Mouse (Mus musculus) c-Kit-positive CD71-positive TER-119-positive erythroid progenitor cells, embryonic 14.5 days (primary cell): ENCODE data around the gene Med1.

Source experiments
- DNase-seq: peaks from one replicate; pipeline ENCODE4 v3.0.0-alpha.2; 2013; ENCODE audit warnings: low spot score

The Med1 gene

DNA sequence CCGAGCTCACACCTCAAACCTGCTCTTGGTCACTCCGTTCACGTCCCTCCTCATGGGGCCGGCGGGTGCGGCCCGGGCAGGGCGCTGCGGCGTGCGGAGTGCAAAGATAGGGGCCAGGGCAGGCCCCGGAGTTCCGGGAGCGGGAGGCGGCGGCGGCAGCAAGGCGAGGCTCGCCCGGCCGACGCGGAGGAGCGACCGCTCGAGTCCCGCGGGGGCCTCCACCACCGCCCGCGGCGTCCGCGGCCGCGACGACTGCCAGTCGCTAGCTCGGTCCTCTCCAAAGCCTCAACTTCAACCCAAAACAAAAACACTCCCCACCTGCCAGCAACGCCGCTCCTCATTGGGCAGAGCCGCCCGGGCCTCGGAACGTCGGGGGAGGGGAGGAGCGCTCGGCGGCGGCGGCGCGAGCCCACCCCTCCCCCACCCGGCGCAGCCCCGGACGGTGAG, 43.8 kb downstream of the Med1 start:
- peak; percentile 81 for DNase-seq

DNA sequence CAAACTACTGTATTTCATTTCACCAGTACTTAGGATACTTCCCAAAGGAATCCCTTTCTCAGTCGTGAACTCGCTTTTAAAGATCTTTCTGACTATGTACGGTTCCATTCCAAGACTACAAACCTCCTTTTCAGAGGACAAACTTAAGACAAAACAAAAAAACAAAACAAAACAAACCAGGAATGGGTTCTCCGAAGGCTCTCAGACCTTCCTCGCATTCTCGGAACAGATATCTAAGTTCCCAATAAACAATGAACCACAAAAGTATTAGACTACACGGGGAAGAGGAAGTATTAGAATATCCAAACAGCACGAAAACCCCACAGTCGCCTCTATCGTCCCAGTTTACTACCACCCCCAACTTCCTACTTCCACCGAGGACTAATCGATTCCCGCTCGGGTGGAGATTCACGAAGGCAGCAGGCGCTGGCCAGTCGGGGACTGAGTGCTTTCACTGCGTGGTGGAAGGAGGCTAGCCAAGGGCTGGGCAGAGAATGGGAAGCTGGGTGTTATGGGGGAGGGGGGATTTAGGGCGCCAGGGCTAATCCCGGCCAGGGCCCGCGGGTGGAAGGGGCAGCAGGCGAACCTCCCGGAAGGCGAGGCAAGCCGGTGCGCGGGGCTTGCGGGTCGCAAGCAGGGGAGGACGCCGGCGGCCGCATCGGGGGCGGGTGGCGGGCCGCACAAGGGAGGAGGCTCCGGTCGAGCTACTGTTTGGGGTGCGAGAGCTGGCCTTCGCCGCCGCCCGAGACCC, 44.4 kb downstream of the Med1 start:
- DNase-seq, result peak; percentile 46

DNA sequence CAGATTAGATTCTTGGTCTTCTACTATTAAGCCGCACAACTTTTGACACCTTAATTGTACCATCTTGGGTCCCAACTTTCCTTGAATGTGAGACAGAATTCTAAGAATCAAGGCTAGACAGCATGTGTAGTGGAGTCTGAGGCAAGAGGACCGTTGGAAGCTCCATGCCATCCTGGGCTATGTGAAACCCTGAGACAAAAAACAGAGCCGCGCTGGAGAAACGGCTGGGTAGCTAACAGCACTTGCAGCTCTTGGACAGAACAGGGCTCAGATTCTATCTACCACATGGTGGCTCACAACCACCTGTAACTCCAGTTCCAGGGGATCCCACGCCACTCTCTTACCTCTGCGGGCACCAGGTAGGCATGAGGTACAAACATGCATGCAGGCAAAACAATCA, 47.2 kb downstream of the Med1 start:
- DNase-seq, result no peak

DNA sequence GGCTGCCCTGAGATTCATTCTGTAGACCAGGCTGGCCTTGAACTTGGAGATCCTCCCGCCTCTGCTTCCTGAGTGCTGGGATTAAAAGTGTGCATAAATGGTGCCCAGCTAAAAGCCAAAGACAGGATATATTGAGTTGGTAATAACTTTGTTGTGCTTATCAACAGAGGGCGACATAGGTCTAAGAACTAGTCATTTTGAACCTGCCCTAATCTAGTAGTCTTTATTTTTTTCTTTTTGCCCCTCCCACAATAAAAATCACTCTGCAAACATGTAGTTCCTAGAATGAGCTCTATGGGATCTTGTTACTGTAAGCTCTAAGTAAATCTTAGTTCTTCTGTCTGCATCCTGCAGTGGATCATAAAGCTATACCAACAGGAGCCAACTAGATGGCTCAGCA, 50.5 kb downstream of the Med1 start:
- no peak for DNase-seq

DNA sequence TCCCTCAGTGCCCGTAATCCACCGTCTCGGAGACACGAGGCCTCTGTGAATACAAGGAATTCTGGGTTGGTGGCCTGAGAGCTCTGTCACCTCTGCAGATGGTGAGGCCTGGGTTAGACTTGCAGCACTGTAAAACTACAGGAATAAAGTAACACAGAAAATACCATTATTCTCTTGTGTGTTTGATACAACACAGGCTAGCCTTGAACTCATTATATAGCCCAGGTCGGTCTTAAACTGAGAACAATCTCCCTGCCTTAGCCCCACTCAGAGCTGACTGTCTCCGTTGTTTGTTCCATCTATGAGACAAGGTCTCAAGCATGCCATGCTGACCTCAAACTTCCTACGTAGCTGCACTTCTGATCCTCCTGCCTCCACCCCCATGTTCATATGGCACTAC, 54.2 kb downstream of the Med1 start:
- DNase-seq, result no peak

DNA sequence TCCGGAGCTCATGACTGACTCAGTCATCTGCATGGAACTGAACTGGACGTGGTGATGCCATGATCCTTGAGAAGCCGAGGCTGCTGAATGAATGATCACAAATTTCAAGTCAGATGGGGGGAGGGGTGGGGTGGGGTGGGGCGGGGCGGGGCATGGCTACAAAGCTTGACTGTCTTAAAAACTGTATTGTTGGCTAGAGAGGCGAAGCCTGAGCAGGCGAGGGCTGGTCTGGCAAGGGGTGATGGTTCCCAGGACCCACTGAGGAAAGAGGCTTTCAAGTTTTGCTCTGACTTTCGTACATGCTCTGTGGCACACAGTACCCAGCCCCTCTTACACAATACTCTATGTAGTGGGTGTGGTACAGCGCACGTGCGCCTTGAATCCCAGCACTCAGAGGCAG, 55.3 kb downstream of the Med1 start:
- no peak for DNase-seq

DNA sequence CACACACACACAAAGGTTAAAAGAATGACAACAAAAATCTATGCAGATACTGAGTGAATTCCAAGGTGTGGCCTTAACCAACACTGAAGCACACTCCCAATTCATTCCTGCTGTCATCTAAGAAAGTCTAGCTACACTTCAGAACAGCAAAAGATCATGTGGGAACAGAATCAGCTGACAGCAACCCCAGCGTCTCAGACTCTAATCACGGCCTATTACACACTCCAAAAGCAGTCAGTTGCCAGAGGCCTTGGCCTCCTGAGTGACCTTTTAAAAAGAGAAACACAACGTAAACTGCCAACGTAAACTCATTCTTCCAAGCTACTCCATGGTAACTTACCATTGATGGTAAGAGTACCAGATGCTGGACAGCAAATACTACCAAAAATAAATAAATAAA, 58.1 kb downstream of the Med1 start:
- DNase-seq, result no peak

DNA sequence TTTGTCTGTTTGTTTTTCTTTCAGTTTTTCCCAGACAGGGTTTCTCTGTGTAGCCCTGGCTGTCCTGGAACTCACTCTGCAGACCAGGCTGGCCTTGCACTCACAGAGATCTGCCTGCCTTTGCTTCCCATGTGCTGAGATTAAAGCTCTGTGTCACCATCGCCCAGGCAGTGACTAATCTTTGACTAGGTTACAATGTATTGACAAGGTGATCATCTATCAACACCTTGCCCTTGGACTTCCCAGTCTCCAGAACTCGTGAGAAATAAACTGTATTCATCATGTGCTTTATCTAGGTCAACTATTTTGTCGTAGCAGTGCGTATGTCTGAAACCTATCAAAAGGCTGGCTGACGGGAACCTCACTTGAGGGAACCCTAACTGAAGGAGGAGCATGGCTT, 69.7 kb downstream of the Med1 start:
- no peak for DNase-seq

DNA sequence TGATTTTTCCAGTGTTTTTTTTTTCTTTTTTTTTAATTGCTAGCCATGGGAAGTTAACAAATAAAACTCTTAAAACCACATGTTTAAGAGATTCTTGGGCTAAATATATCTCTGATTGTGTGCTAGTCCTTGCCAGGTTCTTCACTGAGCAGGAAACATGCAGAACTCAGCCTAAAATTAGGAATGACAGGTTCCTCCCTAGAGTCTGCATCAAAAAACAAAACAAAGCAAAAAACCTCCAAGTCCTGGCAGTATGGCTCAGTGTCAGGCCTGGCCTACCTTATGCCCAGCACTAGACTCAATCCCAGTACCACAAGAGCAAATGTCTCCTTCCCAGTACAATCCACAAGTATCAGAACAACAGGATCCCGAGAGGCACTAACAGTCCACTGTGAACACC, 78.7 kb downstream of the Med1 start:
- DNase-seq, result no peak

DNA sequence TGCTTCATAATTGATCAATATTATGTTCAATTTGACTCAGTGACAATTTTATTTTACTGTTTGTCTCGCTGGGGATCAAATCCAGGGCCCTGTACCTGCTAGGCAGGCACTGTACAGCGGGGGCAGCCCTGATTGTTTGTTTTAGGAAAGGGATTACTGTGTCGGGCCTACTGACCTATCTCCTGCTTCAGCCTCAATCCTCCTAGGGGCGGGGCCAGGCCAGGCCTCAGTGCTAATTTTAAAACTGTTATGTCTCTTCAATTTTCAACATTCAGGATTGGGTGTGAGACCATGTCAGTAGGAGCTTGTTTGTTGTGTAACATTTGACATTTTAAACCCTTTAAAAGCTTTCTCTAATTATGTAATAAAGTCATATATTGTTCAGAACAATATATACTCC, 79.6 kb downstream of the Med1 start:
- no peak for DNase-seq

DNA sequence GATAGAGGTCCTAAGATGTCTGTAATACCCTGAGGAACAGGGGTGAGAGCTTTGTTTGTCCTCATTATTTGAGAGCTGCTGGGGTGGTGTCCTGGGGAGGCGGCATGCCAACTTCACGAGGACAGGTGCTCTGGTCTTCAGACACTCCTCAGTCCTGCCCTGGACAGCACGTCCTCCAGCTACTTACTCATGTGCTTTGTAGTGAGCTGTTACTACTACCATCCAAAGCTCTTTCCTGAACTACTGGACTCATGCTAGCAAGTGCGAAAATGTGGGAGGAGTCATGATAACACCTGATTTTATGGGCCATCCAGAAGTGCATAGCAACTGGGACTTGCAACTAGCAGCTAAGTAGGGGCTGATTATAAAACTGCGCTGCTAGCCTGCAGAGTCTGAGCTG, 83.4 kb downstream of the Med1 start:
- no peak for DNase-seq
